In the genomic region with DNA sequence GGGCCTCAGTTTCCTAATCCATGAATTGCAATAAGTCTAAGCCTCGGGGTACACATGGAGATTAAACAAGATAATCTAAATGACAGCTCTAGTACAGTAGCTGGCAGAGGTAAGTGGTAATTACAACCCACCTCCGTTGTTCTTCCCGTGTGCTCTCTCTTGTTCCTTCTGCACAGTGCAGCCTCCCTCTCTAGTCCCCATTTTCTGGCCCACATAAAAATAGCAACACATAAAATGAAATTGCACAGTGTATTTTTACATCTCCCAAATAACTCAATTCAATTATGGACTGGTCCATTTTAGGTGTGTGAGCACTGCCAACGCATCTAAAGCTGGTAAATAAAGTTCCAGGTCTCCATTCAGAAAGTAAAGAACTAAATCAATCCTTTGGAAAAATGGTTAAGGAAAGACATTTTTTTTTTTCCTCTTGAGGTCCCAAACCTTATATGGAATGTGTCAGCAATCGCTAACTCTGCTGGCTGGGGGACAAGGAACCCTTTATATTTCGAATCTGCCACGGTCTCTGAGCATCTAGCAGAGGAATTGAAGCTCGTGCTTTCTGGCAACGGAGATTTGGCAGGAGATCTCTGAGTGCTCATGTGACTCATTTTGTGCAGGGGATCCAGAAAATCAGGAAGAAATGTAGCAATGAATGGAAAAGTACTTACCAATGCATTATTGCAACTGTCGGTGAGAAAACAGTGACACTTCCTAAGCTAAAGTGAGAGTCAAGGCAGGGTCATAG, we compare ENCODE assay signal across 11 mouse cellular contexts. TPM values are rescaled to one million over a fixed set of nuclear protein-coding genes. Genes with fewer than 3 reads are reported as not detected.
DNase-seq lines count a peak whose midpoint lies in the region; TF ChIP-seq lines count a peak whose summit lies in the region.
"Had no signal": no experiment of that assay in that cellular context is flagged by ENCODE, and none has a peak within 500 bp of the region (broad histone marks: within the 10 kb centered on the region; RNA-seq: fewer than 3 reads in every experiment).

No protein-coding gene starts in this region.

- no peaks in the 10 kb centered on the region for H3K4me1 ChIP-seq in kidney, adult 2 months (ENCODE audit: control insufficient read depth, insufficient read depth, low read length)

- no peak for TF ChIP-seq POLR2A in kidney, adult 2 months (IDR thresholded peaks at IDR 0.05; ENCODE audit: low read depth, low read length)

- no peaks in the 10 kb centered on the region for H3K36me3 ChIP-seq in kidney, adult 2 months (ENCODE audit: control insufficient read depth, insufficient read depth, low read length)

- intact Hi-C loops in left cerebral cortex, postnatal 36 days (cut with DNase I) = no loop called here

- no peaks in the 10 kb centered on the region for H3K27me3 ChIP-seq in kidney, adult 2 months (replicated peaks; ENCODE audit: control insufficient read depth, insufficient read depth, low read length)
- H3K27me3 ChIP-seq: Patski had no signal

- H3K27ac ChIP-seq in kidney, adult 2 months (ENCODE audit: insufficient read depth, low read depth, low read length) = no peak overlapping the region

- no peak overlapping the region for H3K4me3 ChIP-seq in kidney, adult 2 months (ENCODE audit: insufficient read depth, low read depth, low read length)
- H3K4me3 ChIP-seq: erythroblast, embryonic 14.5 days had no signal

- DNase-seq in adrenal gland, postnatal 10 days = peak; percentile 12
- no peak for DNase-seq in adrenal gland, postnatal 25 days
- peak; percentile 10 for DNase-seq in kidney, adult 2 months
- DNase-seq in kidney, postnatal 10 days = no peak
- peak; percentile 87 for DNase-seq in Muller cell, postnatal 12 days (ENCODE audit: inconsistent ontology term)
- peak; percentile 32 to 45 for DNase-seq in left cerebral cortex, postnatal 36 days (ENCODE audit: low spot score in 2 of 2)
- DNase-seq in thymus, postnatal 0 days (ENCODE audit: low spot score) = no peak
- DNase-seq in adrenal gland, adult 18-20 months (ENCODE audit: low spot score in 2 of 2) = no peak
- DNase-seq: kidney, postnatal 36 days had no signal

- no peak for TF ChIP-seq CTCF in kidney, adult 2 months (conservative IDR thresholded peaks at IDR 0.05; ENCODE audit: insufficient read depth, insufficient read length, low read depth, low read length)

- WGBS in kidney, adult 2 months = 49% methylated on average over 10 of the region's 10 CpGs

RNA-seq across cellular contexts. Expression of a gene that starts 19.7 kb away (rescaled TPM):
- 10 to 100 TPM; 34.6 to 48.6 TPM for total RNA-seq in adrenal gland, postnatal 10 days (2021)
- total RNA-seq in adrenal gland, postnatal 25 days (2021) = 51.7 and 52.7 TPM in 2 replicates
- 7.7 and 9.4 TPM in 2 replicates for polyA plus RNA-seq in kidney, adult 2 months (2012; rRNA removed)
- total RNA-seq in left cerebral cortex, postnatal 36 days (2021) = 10 to 100 TPM; 58.0 to 75.4 TPM
- 28.1 and 37.3 TPM in 2 replicates for polyA plus RNA-seq in thymus, postnatal 0 days (2015; fragmentation: Nextera tagmentation; extraction: Ambion mirVana)
- total RNA-seq in adrenal gland, adult 18-20 months (2021) = 10 to 100 TPM; 20.9 to 26.9 TPM

Comparison
In these comparisons a context has a peak if more than half of its experiments do, and no peak if none do; other contexts are left out.
1. DNase-seq: peak in adrenal gland, postnatal 10 days (single experiment), kidney, adult 2 months (single experiment), Muller cell, postnatal 12 days (single experiment) and left cerebral cortex, postnatal 36 days (2 of 2); none in adrenal gland, postnatal 25 days (single experiment), kidney, postnatal 10 days (single experiment), thymus, postnatal 0 days (single experiment) and adrenal gland, adult 18-20 months (0 of 2).